Mouse (Mus musculus) megakaryocyte, embryonic 14.5 days (primary cell): ENCODE measurements around the gene Hgd.

Experiments used
- FLI1 ChIP-seq: IDR thresholded peaks from 2 replicates; pipeline ENCODE4 v1.6.1; 2012; ENCODE audit warnings: low read length, inconsistent platforms, mixed read lengths
- GATA1 ChIP-seq: IDR thresholded peaks from 3 replicates; pipeline ENCODE4 v1.6.1; 2012; ENCODE audit warnings: mixed read lengths, low read length, inconsistent platforms, borderline replicate concordance

GRCm38 (mm10) chr16:37571554-37571953 is 8.4 kb upstream of the Hgd start:
- no peak for TF ChIP-seq GATA1
- TF ChIP-seq FLI1: no peak
